In the genomic region with DNA sequence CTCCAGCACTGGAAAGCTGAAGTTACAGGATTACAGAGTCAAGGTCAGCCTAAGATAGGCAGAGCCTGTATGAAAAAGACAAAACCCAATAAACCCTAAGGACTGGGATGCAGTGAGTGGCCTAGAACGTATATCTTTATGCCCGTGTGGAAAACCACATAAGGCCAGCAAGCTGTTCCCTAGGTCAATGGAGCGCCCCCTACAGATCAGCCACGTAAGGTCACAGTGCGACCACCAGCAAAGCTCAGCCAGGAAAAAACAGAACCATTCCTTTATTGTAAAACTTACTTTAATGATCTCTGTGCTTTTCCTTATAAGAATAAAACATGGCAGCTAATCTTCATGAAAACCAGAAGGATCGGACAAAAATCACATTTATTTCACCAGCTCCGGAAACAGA, we compare ENCODE assay signal across 21 mouse cellular contexts. TPM values are rescaled to one million over a fixed set of nuclear protein-coding genes. Genes with fewer than 3 reads are reported as not detected.
DNase-seq lines count a peak whose midpoint lies in the region; ATAC-seq and TF ChIP-seq lines count a peak whose summit lies in the region.
"Had no signal": no experiment of that assay in that cellular context is flagged by ENCODE, and none has a peak within 500 bp of the region (broad histone marks: within the 10 kb centered on the region; RNA-seq: fewer than 3 reads in every experiment).

No protein-coding gene starts in this region.

- TF ChIP-seq RAD21 in CH12.LX (IDR thresholded peaks at IDR 0.05; ENCODE audit: low read depth, low read length): no peak

- no peaks in the 10 kb centered on the region for H3K27me3 ChIP-seq in cerebellum, adult 2 months (ENCODE audit: control insufficient read depth, insufficient read depth, low read length)
- H3K27me3 ChIP-seq in kidney, adult 2 months (replicated peaks; ENCODE audit: control insufficient read depth, insufficient read depth, low read length): no peaks in the 10 kb centered on the region
- H3K27me3 ChIP-seq in kidney, embryonic 16.5 days (ENCODE audit: insufficient read depth, low read length): no peaks in the 10 kb centered on the region
- H3K27me3 ChIP-seq in CH12.LX (replicated peaks): no peaks in the 10 kb centered on the region
- H3K27me3 ChIP-seq: embryonic facial prominence, embryonic 15.5 days; liver, embryonic 15.5 days; neural tube, embryonic 12.5 days had no signal

- H3K4me3 ChIP-seq in cerebellum, adult 2 months (replicated peaks; ENCODE audit: insufficient read depth, low read depth, low read length): no peak overlapping the region
- H3K4me3 ChIP-seq in kidney, adult 2 months (ENCODE audit: insufficient read depth, low read depth, low read length): no peak overlapping the region
- no peak overlapping the region for H3K4me3 ChIP-seq in kidney, embryonic 16.5 days (ENCODE audit: low read length)
- H3K4me3 ChIP-seq in CH12.LX (replicated peaks in 1 of 3; ENCODE audit: low read depth in 2 of 3, low read length in 2 of 3, poor library complexity in 1 of 3) (no peak overlapping the region), ES-E14 (ENCODE audit: insufficient read depth in 1 of 2, low read depth in 1 of 2, low read length in 2 of 2, poor library complexity in 1 of 2, severe bottlenecking in 1 of 2) (no peak overlapping the region)
- H3K4me3 ChIP-seq: embryonic facial prominence, embryonic 15.5 days; liver, embryonic 15.5 days; neural tube, embryonic 12.5 days had no signal

- H3K27ac ChIP-seq in cerebellum, adult 2 months (ENCODE audit: insufficient read depth, low read length): no peak overlapping the region
- H3K27ac ChIP-seq in kidney, adult 2 months (ENCODE audit: insufficient read depth, low read depth, low read length): no peak overlapping the region
- no peak overlapping the region for H3K27ac ChIP-seq in kidney, embryonic 16.5 days (ENCODE audit: low read length)
- H3K27ac ChIP-seq in CH12.LX (ENCODE audit: insufficient read depth, low read depth): no peak overlapping the region
- no peak overlapping the region for H3K27ac ChIP-seq in ES-E14 (ENCODE audit: insufficient read depth, low read depth, low read length, poor library complexity, severe bottlenecking)
- H3K27ac ChIP-seq: embryonic facial prominence, embryonic 15.5 days; liver, embryonic 15.5 days; neural tube, embryonic 12.5 days; stomach, postnatal 0 days had no signal

- peak; percentile 20; the same call in 1 of the 2 replicates for TF ChIP-seq CTCF in cerebellum, adult 2 months (IDR thresholded peaks at IDR 0.05; ENCODE audit: borderline replicate concordance, insufficient read depth, low read depth, low read length)
- 0 out of 2 replicates have a peak, but pooled peaks have one; percentile 13 for TF ChIP-seq CTCF in kidney, adult 2 months (conservative IDR thresholded peaks at IDR 0.05; ENCODE audit: insufficient read depth, insufficient read length, low read depth, low read length)
- peak; percentile 18 to 41; a peak in 2 of 4 replicates for TF ChIP-seq CTCF in CH12.LX (conservative IDR thresholded peaks at IDR 0.05 in 1 of 2, IDR thresholded peaks at IDR 0.05 in 1 of 2; ENCODE audit: low read depth in 2 of 2, low read length in 2 of 2)

- dilution Hi-C loops in CH12.LX (cut with MboI; ENCODE audit: extremely low pct_ligation_motif_present, extremely low pct_unique_long_range_greater_than_20kb, low sequenced_read_pairs): no loop called here

- H3K9me3 ChIP-seq in kidney, embryonic 16.5 days (ENCODE audit: low read length): no peaks in the 10 kb centered on the region
- no peaks in the 10 kb centered on the region for H3K9me3 ChIP-seq in CH12.LX (replicated peaks; ENCODE audit: low read length)
- no peaks in the 10 kb centered on the region for H3K9me3 ChIP-seq in ES-E14 (ENCODE audit: control insufficient read depth, insufficient read depth, low read depth, low read length)
- H3K9me3 ChIP-seq: embryonic facial prominence, embryonic 15.5 days; liver, embryonic 15.5 days; neural tube, embryonic 12.5 days had no signal

- H3K79me2 ChIP-seq in CH12.LX (replicated peaks; ENCODE audit: control insufficient read depth, extremely low read depth, insufficient read depth, poor library complexity, severe bottlenecking): no peaks in the 10 kb centered on the region

- TF ChIP-seq POLR2A in cerebellum, adult 2 months (IDR thresholded peaks at IDR 0.05; ENCODE audit: borderline replicate concordance, insufficient read depth, low read length): no peak
- TF ChIP-seq POLR2A in kidney, adult 2 months (IDR thresholded peaks at IDR 0.05; ENCODE audit: low read depth, low read length): no peak
- no peak for TF ChIP-seq POLR2A in CH12.LX (IDR thresholded peaks at IDR 0.05; ENCODE audit: low read depth, low read length)

- DNase-seq in cerebellum, adult 2 months: no peak
- no peak for DNase-seq in cerebellum, adult 9-10 months
- DNase-seq in kidney, adult 2 months: no peak
- DNase-seq in CH12.LX (ENCODE audit: extremely low read depth) (no peak), ES-E14 (ENCODE audit: low read depth, low spot score) (peak; percentile 30)
- DNase-seq in urinary bladder, postnatal 36 days (ENCODE audit: low spot score in 2 of 2): no peak
- DNase-seq in ovary, postnatal 14 days (ENCODE audit: low spot score): no peak
- DNase-seq: adrenal gland, postnatal 10 days; forebrain, postnatal 0 days; heart, adult 18-20 months; kidney, adult 8-10 months; kidney, postnatal 25 days; layer of hippocampus, adult 9-11 months; right cerebral cortex, adult 18-20 months had no signal

- 88% methylated on average over 7 of the region's 7 CpGs for WGBS in cerebellum, adult 2 months
- WGBS in kidney, adult 2 months: 92% methylated on average over 7 of the region's 7 CpGs
- WGBS in kidney, embryonic 16.5 days: 85% methylated on average over 7 of the region's 7 CpGs

- no peak for TF ChIP-seq EP300 in CH12.LX (IDR thresholded peaks at IDR 0.05; ENCODE audit: low read length)

- no peaks in the 10 kb centered on the region for H3K4me1 ChIP-seq in cerebellum, adult 2 months (ENCODE audit: control insufficient read depth, insufficient read depth, low read length)
- H3K4me1 ChIP-seq in kidney, adult 2 months (ENCODE audit: control insufficient read depth, insufficient read depth, low read length): no peaks in the 10 kb centered on the region
- H3K4me1 ChIP-seq in kidney, embryonic 16.5 days (ENCODE audit: insufficient read depth, low read length): no peaks in the 10 kb centered on the region
- no peaks in the 10 kb centered on the region; a peak in 1 of 4 replicates for H3K4me1 ChIP-seq in CH12.LX (ENCODE audit: control insufficient read depth in 1 of 2, insufficient read depth in 2 of 2)
- 0 out of 4 replicates have a peak, but pooled peaks cover 0 to 2% of the 10 kb centered on the region in 2 experiments for H3K4me1 ChIP-seq in ES-E14 (ENCODE audit: control insufficient read depth in 2 of 2, insufficient read depth in 2 of 2, low read length in 2 of 2, poor library complexity in 1 of 2)
- H3K4me1 ChIP-seq: embryonic facial prominence, embryonic 15.5 days; liver, embryonic 15.5 days; neural tube, embryonic 12.5 days had no signal

- ATAC-seq in kidney, embryonic 16.5 days (ENCODE audit: low FRiP score, low TSS enrichment): no peak
- ATAC-seq: forebrain, postnatal 0 days had no signal

- peaks cover 6% of the 10 kb centered on the region for H3K36me3 ChIP-seq in kidney, adult 2 months (ENCODE audit: control insufficient read depth, insufficient read depth, low read length)
- peaks cover 56% of the 10 kb centered on the region for H3K36me3 ChIP-seq in kidney, embryonic 16.5 days (ENCODE audit: insufficient read depth, low read length)
- H3K36me3 ChIP-seq in CH12.LX (replicated peaks in 1 of 2; ENCODE audit: control insufficient read depth in 1 of 2, insufficient read depth in 1 of 2, low read length in 1 of 2) (peaks cover 33 to 74% of the 10 kb centered on the region in 2 experiments), ES-E14 (ENCODE audit: control insufficient read depth, insufficient read depth, low read length, poor library complexity, severe bottlenecking) (peaks cover 18% of the 10 kb centered on the region)

- no peak overlapping the region for H3K9ac ChIP-seq in kidney, embryonic 16.5 days (replicated peaks; ENCODE audit: low read length)
- H3K9ac ChIP-seq in CH12.LX (ENCODE audit: insufficient read depth, low read depth) (no peak overlapping the region), ES-E14 (ENCODE audit: insufficient read depth, low read depth, low read length, poor library complexity, severe bottlenecking) (no peak overlapping the region)
- H3K9ac ChIP-seq: embryonic facial prominence, embryonic 15.5 days; forebrain, postnatal 0 days; liver, embryonic 15.5 days; neural tube, embryonic 12.5 days had no signal

- H3K4me2 ChIP-seq in kidney, embryonic 16.5 days (replicated peaks; ENCODE audit: low read depth, low read length): no peak overlapping the region
- H3K4me2 ChIP-seq in CH12.LX (ENCODE audit: insufficient read depth, low read depth, poor library complexity, severe bottlenecking): no peak overlapping the region
- H3K4me2 ChIP-seq: embryonic facial prominence, embryonic 15.5 days; liver, embryonic 15.5 days; midbrain, embryonic 11.5 days; neural tube, embryonic 12.5 days had no signal

- in situ Hi-C loops in CH12.LX (cut with MboI; ENCODE audit: low pct_ligation_motif_present, low pct_unique_long_range_greater_than_20kb, low sequenced_read_pairs) (no loop called here), ES-E14 (cut with MboI; ENCODE audit: low sequenced_read_pairs in 2 of 2, unreplicated experiment in 2 of 2) (no loop called here)

TF ChIP-seq in CH12.LX, 34 proteins besides CTCF, POLR2A, EP300 and RAD21 (continues in another document):
- TF ChIP-seq MAFK (IDR thresholded peaks at IDR 0.05; ENCODE audit: insufficient replicate concordance, low read length) (no peak), ZMIZ1 (IDR thresholded peaks at IDR 0.05; ENCODE audit: low read depth, low read length) (no peak)

TF ChIP-seq in ES-E14, 5 proteins besides CTCF, POLR2A, EP300 and RAD21 (continues in another document):
- TF ChIP-seq HCFC1 (IDR thresholded peaks at IDR 0.05; ENCODE audit: borderline replicate concordance, insufficient read depth, low read length) (no peak), ZNF384 (IDR thresholded peaks at IDR 0.05; ENCODE audit: low read depth, low read length) (no peak), CHD2 (IDR thresholded peaks at IDR 0.05; ENCODE audit: low read depth, low read length) (no peak)

RNA-seq across cellular contexts. Expression of gene Msmo1, which starts 15.7 kb away (rescaled TPM):
- polyA plus RNA-seq in cerebellum, adult 2 months (2012; rRNA removed): 95.7 and 107 TPM in 2 replicates
- 15.8 and 15.9 TPM in 2 replicates for polyA plus RNA-seq in kidney, adult 2 months (2012; rRNA removed)
- polyA plus RNA-seq in kidney, embryonic 16.5 days (2015; fragmentation: Nextera tagmentation; extraction: Ambion mirVana): 73.8 and 82.0 TPM in 2 replicates
- total RNA-seq in CH12.LX (2012; rRNA removed) (50.6 and 51.7 TPM in 2 replicates), CH12.LX (2014; rRNA removed) (245 and 359 TPM in 2 replicates), ES-E14 (2012; rRNA removed) (83.7 and 108 TPM in 2 replicates)
- polyA plus RNA-seq in CH12.LX (2012; ENCODE audit: insufficient read length, low read depth): 107 and 124 TPM in 2 replicates

RNA-seq across cellular contexts. Expression of gene Cpe, which starts 25.0 kb away (rescaled TPM):
- 673 and 722 TPM in 2 replicates for polyA plus RNA-seq in cerebellum, adult 2 months (2012; rRNA removed)
- polyA plus RNA-seq in kidney, adult 2 months (2012; rRNA removed): 15.8 and 18.5 TPM in 2 replicates
- 66.8 and 67.6 TPM in 2 replicates for polyA plus RNA-seq in kidney, embryonic 16.5 days (2015; fragmentation: Nextera tagmentation; extraction: Ambion mirVana)
- total RNA-seq in CH12.LX (2012; rRNA removed) (0.04 and 0.13 TPM in 2 replicates), CH12.LX (2014; rRNA removed) (not detected in 2 replicates), ES-E14 (2012; rRNA removed) (8.8 and 19.4 TPM in 2 replicates)
- not detected in 2 replicates for polyA plus RNA-seq in CH12.LX (2012; ENCODE audit: insufficient read length, low read depth)
- total RNA-seq: hematopoietic stem cell, adult 5-6 weeks had no signal

Comparison
In these comparisons a context has a peak if more than half of its experiments do, and no peak if none do; other contexts are left out.
1. RNA of gene Cpe, which starts 25.0 kb away (polyA plus RNA-seq): 673 to 722 TPM in cerebellum, adult 2 months, 66.8 to 67.6 TPM in kidney, embryonic 16.5 days and 15.8 to 18.5 TPM in kidney, adult 2 months; not detected in CH12.LX; every median in the first group is over 10 times any median in the second.
2. Peak in every context shown above with its lines, with median percentiles within 50 percentile points of each other: CTCF ChIP-seq.